Mouse (Mus musculus): ENCODE measurements around the gene Rtn4rl1. TPM values are rescaled to one million over a fixed set of nuclear protein-coding genes. Genes with fewer than 3 reads are reported as not detected.

Rtn4rl1 gene
- polyA plus RNA-seq, 1 experiment, result 0.40 TPM

DNA sequence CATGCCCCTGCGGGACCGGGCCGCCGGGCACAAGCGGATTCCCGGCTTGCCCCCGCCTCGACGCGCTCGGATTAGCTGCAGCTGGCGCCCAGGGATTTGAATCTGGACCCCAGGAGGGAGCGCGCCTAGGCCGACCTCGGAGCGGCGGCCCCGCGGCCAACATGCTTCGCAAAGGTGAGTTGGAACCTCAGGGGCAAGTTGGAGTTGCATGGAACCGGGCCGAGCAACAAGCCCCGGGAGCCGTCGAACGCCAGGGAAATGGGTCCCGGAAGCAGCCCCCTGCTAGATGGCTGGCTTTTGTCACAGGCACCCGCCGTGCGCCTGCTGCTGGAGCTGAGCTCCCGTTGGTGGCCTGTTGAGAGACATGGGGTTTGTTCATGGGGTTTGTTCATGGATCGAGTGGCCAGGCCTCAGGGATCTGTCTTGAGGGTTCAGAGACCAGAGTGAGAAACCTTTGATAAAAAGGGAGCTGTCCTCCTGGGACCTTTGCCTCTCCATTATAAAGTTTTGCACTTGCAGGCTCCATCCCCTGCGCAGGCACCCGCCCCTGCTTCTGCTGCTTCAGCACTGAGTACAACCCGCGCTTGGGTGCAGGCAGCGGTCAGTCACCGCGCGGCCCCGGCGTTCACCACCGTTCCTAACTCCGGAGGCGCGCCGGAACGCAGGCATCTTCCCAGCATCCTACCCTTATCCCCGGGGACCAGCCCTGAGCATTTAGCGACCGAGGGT, 702 bp downstream of the Rtn4rl1 start:
- Histone ChIP-seq H3K36me3 (ENCODE audit: control insufficient read depth, insufficient read depth) (no peaks in the 10 kb centered on the region), H3K79me2 (ENCODE audit: control insufficient read depth, insufficient read depth) (peaks cover 11% of the 10 kb centered on the region), H3K27me3 (ENCODE audit: control insufficient read depth, insufficient read depth, insufficient read length) (peaks cover 36% of the 10 kb centered on the region), H3K79me3 (ENCODE audit: low read depth) (peaks cover 7% of the 10 kb centered on the region), H3K4me3 (ENCODE audit: insufficient read depth, poor library complexity, severe bottlenecking) (peak overlapping the region; percentile 23), H3ac (ENCODE audit: control insufficient read depth, insufficient read length, low read depth) (peak overlapping the region; percentile 1)
- TF ChIP-seq MYOG (IDR thresholded peaks at IDR 0.05; ENCODE audit: control insufficient read depth, extremely low read depth, insufficient read length), result no peak
- no peak for TF ChIP-seq FOSL1 (IDR thresholded peaks at IDR 0.05; ENCODE audit: insufficient read depth, low read length, poor library complexity, severe bottlenecking)
- no peak for TF ChIP-seq USF1 (IDR thresholded peaks at IDR 0.05; ENCODE audit: low read depth)
- no peak for TF ChIP-seq MAX (IDR thresholded peaks at IDR 0.05)
- TF ChIP-seq MYOD1 (IDR thresholded peaks at IDR 0.05; ENCODE audit: control insufficient read depth, insufficient read length, low read depth), result no peak
- no peak for TF ChIP-seq CEBPB (IDR thresholded peaks at IDR 0.05; ENCODE audit: low read depth)
- no peak for TF ChIP-seq CTCF (IDR thresholded peaks at IDR 0.05; ENCODE audit: control insufficient read depth, insufficient read depth, insufficient read length)

- H3K4me3 ChIP-seq (ENCODE audit: insufficient read depth, poor library complexity, severe bottlenecking), result peak overlapping the region; percentile 11
- peak overlapping the region; percentile 1 for H3ac ChIP-seq (ENCODE audit: control insufficient read depth, insufficient read length, low read depth)
- peaks cover 4% of the 10 kb centered on the region for H3K79me2 ChIP-seq (ENCODE audit: control insufficient read depth, insufficient read depth)
- no peaks in the 10 kb centered on the region for H3K36me3 ChIP-seq (ENCODE audit: control insufficient read depth, insufficient read depth)
- H3K27me3 ChIP-seq (ENCODE audit: control insufficient read depth, insufficient read depth, insufficient read length), result peaks cover 36% of the 10 kb centered on the region
- no peak for TF ChIP-seq USF1 (IDR thresholded peaks at IDR 0.05; ENCODE audit: low read depth)
- TF ChIP-seq FOSL1 (IDR thresholded peaks at IDR 0.05; ENCODE audit: insufficient read depth, low read length, poor library complexity, severe bottlenecking), result no peak
- no peak for TF ChIP-seq CEBPB (IDR thresholded peaks at IDR 0.05; ENCODE audit: low read depth)
- TF ChIP-seq MAX (IDR thresholded peaks at IDR 0.05), result no peak
- TF ChIP-seq CTCF (IDR thresholded peaks at IDR 0.05; ENCODE audit: control insufficient read depth, insufficient read depth, insufficient read length), result no peak
- TF ChIP-seq MYOG (IDR thresholded peaks at IDR 0.05; ENCODE audit: control insufficient read depth, extremely low read depth, insufficient read length), result no peak
- no peak for TF ChIP-seq MYOD1 (IDR thresholded peaks at IDR 0.05; ENCODE audit: control insufficient read depth, insufficient read length, low read depth)
- H3K79me3 ChIP-seq (ENCODE audit: low read depth), result peaks cover 2% of the 10 kb centered on the region
Observed at GRCm38 (mm10) chr11:75194850-75195461, 1.4 kb downstream of the Rtn4rl1 start.

- H3K27me3 ChIP-seq (ENCODE audit: control insufficient read depth, insufficient read depth, insufficient read length), result peaks cover 36% of the 10 kb centered on the region
- TF ChIP-seq USF1 (IDR thresholded peaks at IDR 0.05; ENCODE audit: low read depth) (no peak), CEBPB (IDR thresholded peaks at IDR 0.05; ENCODE audit: low read depth) (no peak), FOSL1 (IDR thresholded peaks at IDR 0.05; ENCODE audit: insufficient read depth, low read length, poor library complexity, severe bottlenecking) (no peak), MYOG (IDR thresholded peaks at IDR 0.05; ENCODE audit: control insufficient read depth, extremely low read depth, insufficient read length) (no peak), CTCF (IDR thresholded peaks at IDR 0.05; ENCODE audit: control insufficient read depth, insufficient read depth, insufficient read length) (no peak), MAX (IDR thresholded peaks at IDR 0.05) (no peak)
- no peak overlapping the region for H3ac ChIP-seq (ENCODE audit: control insufficient read depth, insufficient read length, low read depth)
- H3K36me3 ChIP-seq (ENCODE audit: control insufficient read depth, insufficient read depth), result no peaks in the 10 kb centered on the region
- H3K79me2 ChIP-seq (ENCODE audit: control insufficient read depth, insufficient read depth), result no peaks in the 10 kb centered on the region
- no peak overlapping the region for H3K4me3 ChIP-seq (ENCODE audit: insufficient read depth, poor library complexity, severe bottlenecking)
- no peaks in the 10 kb centered on the region for H3K79me3 ChIP-seq (ENCODE audit: low read depth)
Observed at GRCm38 (mm10) chr11:75196131-75196530, 2.5 kb downstream of the Rtn4rl1 start.

- Histone ChIP-seq H3K36me3 (ENCODE audit: control insufficient read depth, insufficient read depth) (no peaks in the 10 kb centered on the region), H3K27me3 (ENCODE audit: control insufficient read depth, insufficient read depth, insufficient read length) (peaks cover 36% of the 10 kb centered on the region), H3ac (ENCODE audit: control insufficient read depth, insufficient read length, low read depth) (no peak overlapping the region), H3K79me3 (ENCODE audit: low read depth) (no peaks in the 10 kb centered on the region), H3K4me3 (ENCODE audit: insufficient read depth, poor library complexity, severe bottlenecking) (no peak overlapping the region), H3K79me2 (ENCODE audit: control insufficient read depth, insufficient read depth) (no peaks in the 10 kb centered on the region)
- no peak for TF ChIP-seq MAX (IDR thresholded peaks at IDR 0.05)
- no peak for TF ChIP-seq USF1 (IDR thresholded peaks at IDR 0.05; ENCODE audit: low read depth)
- no peak for TF ChIP-seq CTCF (IDR thresholded peaks at IDR 0.05; ENCODE audit: control insufficient read depth, insufficient read depth, insufficient read length)
- TF ChIP-seq MYOD1 (IDR thresholded peaks at IDR 0.05; ENCODE audit: control insufficient read depth, insufficient read length, low read depth), result no peak
- no peak for TF ChIP-seq CEBPB (IDR thresholded peaks at IDR 0.05; ENCODE audit: low read depth)
- TF ChIP-seq MYOG (IDR thresholded peaks at IDR 0.05; ENCODE audit: control insufficient read depth, extremely low read depth, insufficient read length), result no peak
- no peak for TF ChIP-seq FOSL1 (IDR thresholded peaks at IDR 0.05; ENCODE audit: insufficient read depth, low read length, poor library complexity, severe bottlenecking)
Observed at GRCm38 (mm10) chr11:75197956-75198355, 4.4 kb downstream of the Rtn4rl1 start.

DNA sequence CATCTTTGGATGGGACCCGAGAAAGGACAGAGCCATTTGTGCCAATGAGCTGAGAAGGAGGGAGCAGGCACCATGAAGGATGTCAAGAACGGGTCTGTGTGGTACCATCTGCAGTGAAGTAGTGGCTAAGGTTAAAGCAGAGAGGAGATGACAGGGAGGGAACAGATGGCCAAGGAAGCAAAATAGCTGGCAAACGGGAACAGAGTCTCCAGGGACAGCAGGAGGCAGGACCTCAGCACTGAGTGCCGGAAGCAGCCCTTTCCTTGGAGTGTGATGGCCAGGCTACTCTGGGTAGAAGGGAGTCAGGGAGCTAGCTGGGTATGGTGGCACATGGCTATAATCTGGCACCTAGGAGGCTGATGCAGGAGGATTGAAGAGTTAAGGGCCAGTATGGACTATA, 5.2 kb downstream of the Rtn4rl1 start:
- Histone ChIP-seq H3K79me3 (ENCODE audit: low read depth) (no peaks in the 10 kb centered on the region), H3K27me3 (ENCODE audit: control insufficient read depth, insufficient read depth, insufficient read length) (peaks cover 29% of the 10 kb centered on the region), H3K4me3 (ENCODE audit: insufficient read depth, poor library complexity, severe bottlenecking) (no peak overlapping the region), H3ac (ENCODE audit: control insufficient read depth, insufficient read length, low read depth) (no peak overlapping the region), H3K79me2 (ENCODE audit: control insufficient read depth, insufficient read depth) (no peaks in the 10 kb centered on the region), H3K36me3 (ENCODE audit: control insufficient read depth, insufficient read depth) (no peaks in the 10 kb centered on the region)
- TF ChIP-seq MAX (IDR thresholded peaks at IDR 0.05) (no peak), USF1 (IDR thresholded peaks at IDR 0.05; ENCODE audit: low read depth) (no peak), MYOD1 (IDR thresholded peaks at IDR 0.05; ENCODE audit: control insufficient read depth, insufficient read length, low read depth) (no peak), CTCF (IDR thresholded peaks at IDR 0.05; ENCODE audit: control insufficient read depth, insufficient read depth, insufficient read length) (no peak), MYOG (IDR thresholded peaks at IDR 0.05; ENCODE audit: control insufficient read depth, extremely low read depth, insufficient read length) (no peak), CEBPB (IDR thresholded peaks at IDR 0.05; ENCODE audit: low read depth) (no peak), FOSL1 (IDR thresholded peaks at IDR 0.05; ENCODE audit: insufficient read depth, low read length, poor library complexity, severe bottlenecking) (no peak)

Measured in C2C12 (cell line).